Mouse (Mus musculus): ENCODE results near the gene Adam19. TPM values are rescaled to one million over a fixed set of nuclear protein-coding genes. Genes with fewer than 3 reads are reported as not detected.

Adam19 gene
- polyA plus RNA-seq, 1 experiment from 2014 or later, result 9.4 TPM

- Histone ChIP-seq H3K27ac (ENCODE audit: low read depth, low read length) (no peak overlapping the region), H3K4me3 (ENCODE audit: low read length) (no peak overlapping the region), H3K36me3 (ENCODE audit: control insufficient read depth, insufficient read depth, low read length) (peaks cover 6% of the 10 kb centered on the region), H3K9ac (ENCODE audit: low read depth, low read length) (no peak overlapping the region), H3K4me2 (ENCODE audit: low read length) (no peak overlapping the region), H3K27me3 (replicated peaks; ENCODE audit: control insufficient read depth, insufficient read depth, low read length) (no peaks in the 10 kb centered on the region), H3K9me3 (ENCODE audit: control insufficient read depth, low read length) (no peaks in the 10 kb centered on the region), H3K4me1 (ENCODE audit: control insufficient read depth, insufficient read depth, low read depth, low read length) (no peaks in the 10 kb centered on the region)
- no peak for ATAC-seq
- WGBS, result 92% methylated on average over 5 of the region's 5 CpGs
Observed at GRCm38 (mm10) chr11:46077304-46077703, 21.5 kb downstream of the Adam19 start.

GRCm38 (mm10) chr11:46077732-46078375 is 22.1 kb downstream of the Adam19 start:
- Histone ChIP-seq H3K4me1 (ENCODE audit: control insufficient read depth, insufficient read depth, low read depth, low read length) (no peaks in the 10 kb centered on the region), H3K4me3 (ENCODE audit: low read length) (no peak overlapping the region), H3K27ac (ENCODE audit: low read depth, low read length) (no peak overlapping the region), H3K9ac (ENCODE audit: low read depth, low read length) (no peak overlapping the region), H3K27me3 (replicated peaks; ENCODE audit: control insufficient read depth, insufficient read depth, low read length) (no peaks in the 10 kb centered on the region), H3K9me3 (ENCODE audit: control insufficient read depth, low read length) (no peaks in the 10 kb centered on the region), H3K4me2 (ENCODE audit: low read length) (no peak overlapping the region), H3K36me3 (ENCODE audit: control insufficient read depth, insufficient read depth, low read length) (peaks cover 6% of the 10 kb centered on the region)
- no peak for ATAC-seq
- 84% methylated on average over 7 of the region's 7 CpGs for WGBS

GRCm38 (mm10) chr11:46081075-46081474 is 25.3 kb downstream of the Adam19 start:
- H3K4me3 ChIP-seq (ENCODE audit: low read length), result no peak overlapping the region
- peaks cover 6% of the 10 kb centered on the region for H3K36me3 ChIP-seq (ENCODE audit: control insufficient read depth, insufficient read depth, low read length)
- H3K9ac ChIP-seq (ENCODE audit: low read depth, low read length), result no peak overlapping the region
- H3K9me3 ChIP-seq (ENCODE audit: control insufficient read depth, low read length), result no peaks in the 10 kb centered on the region
- H3K27ac ChIP-seq (ENCODE audit: low read depth, low read length), result no peak overlapping the region
- H3K4me2 ChIP-seq (ENCODE audit: low read length), result no peak overlapping the region
- 89% methylated on average over 2 of the region's 2 CpGs for WGBS
- no peaks in the 10 kb centered on the region for H3K4me1 ChIP-seq (ENCODE audit: control insufficient read depth, insufficient read depth, low read depth, low read length)
- no peak for ATAC-seq
- no peaks in the 10 kb centered on the region for H3K27me3 ChIP-seq (replicated peaks; ENCODE audit: control insufficient read depth, insufficient read depth, low read length)

- H3K9ac ChIP-seq (ENCODE audit: low read depth, low read length), result no peak overlapping the region
- H3K27me3 ChIP-seq (replicated peaks; ENCODE audit: control insufficient read depth, insufficient read depth, low read length), result no peaks in the 10 kb centered on the region
- no peaks in the 10 kb centered on the region for H3K9me3 ChIP-seq (ENCODE audit: control insufficient read depth, low read length)
- no peak overlapping the region for H3K4me3 ChIP-seq (ENCODE audit: low read length)
- 87% methylated on average over 3 of the region's 3 CpGs for WGBS
- H3K36me3 ChIP-seq (ENCODE audit: control insufficient read depth, insufficient read depth, low read length), result no peaks in the 10 kb centered on the region
- no peak for ATAC-seq
- no peak overlapping the region for H3K4me2 ChIP-seq (ENCODE audit: low read length)
- no peaks in the 10 kb centered on the region for H3K4me1 ChIP-seq (ENCODE audit: control insufficient read depth, insufficient read depth, low read depth, low read length)
- no peak overlapping the region for H3K27ac ChIP-seq (ENCODE audit: low read depth, low read length)
Observed at GRCm38 (mm10) chr11:46083405-46083804, 27.6 kb downstream of the Adam19 start.

- H3K27ac ChIP-seq (ENCODE audit: low read depth, low read length), result no peak overlapping the region
- H3K9ac ChIP-seq (ENCODE audit: low read depth, low read length), result no peak overlapping the region
- no peaks in the 10 kb centered on the region for H3K36me3 ChIP-seq (ENCODE audit: control insufficient read depth, insufficient read depth, low read length)
- H3K4me3 ChIP-seq (ENCODE audit: low read length), result no peak overlapping the region
- no peaks in the 10 kb centered on the region for H3K4me1 ChIP-seq (ENCODE audit: control insufficient read depth, insufficient read depth, low read depth, low read length)
- no peaks in the 10 kb centered on the region for H3K27me3 ChIP-seq (replicated peaks; ENCODE audit: control insufficient read depth, insufficient read depth, low read length)
- ATAC-seq, result no peak
- 89% methylated on average over 11 of the region's 11 CpGs for WGBS
- H3K9me3 ChIP-seq (ENCODE audit: control insufficient read depth, low read length), result no peaks in the 10 kb centered on the region
- H3K4me2 ChIP-seq (ENCODE audit: low read length), result no peak overlapping the region
Observed at GRCm38 (mm10) chr11:46083835-46084444, 28.1 kb downstream of the Adam19 start.

GRCm38 (mm10) chr11:46084568-46084967 is 28.8 kb downstream of the Adam19 start:
- Histone ChIP-seq H3K27me3 (replicated peaks; ENCODE audit: control insufficient read depth, insufficient read depth, low read length) (no peaks in the 10 kb centered on the region), H3K4me3 (ENCODE audit: low read length) (no peak overlapping the region)

GRCm38 (mm10) chr11:46085398-46086163 is 29.8 kb downstream of the Adam19 start:
- WGBS, result 95% methylated on average over 10 of the region's 10 CpGs
- ATAC-seq, result no peak
- Histone ChIP-seq H3K27ac (ENCODE audit: low read depth, low read length) (no peak overlapping the region), H3K36me3 (ENCODE audit: control insufficient read depth, insufficient read depth, low read length) (no peaks in the 10 kb centered on the region), H3K9me3 (ENCODE audit: control insufficient read depth, low read length) (no peaks in the 10 kb centered on the region), H3K27me3 (replicated peaks; ENCODE audit: control insufficient read depth, insufficient read depth, low read length) (no peaks in the 10 kb centered on the region), H3K4me2 (ENCODE audit: low read length) (no peak overlapping the region), H3K4me3 (ENCODE audit: low read length) (no peak overlapping the region), H3K4me1 (ENCODE audit: control insufficient read depth, insufficient read depth, low read depth, low read length) (no peaks in the 10 kb centered on the region), H3K9ac (ENCODE audit: low read depth, low read length) (no peak overlapping the region)

More at GRCm38 (mm10) chr11:46084568-46084967, 28.8 kb downstream of the Adam19 start:
- Histone ChIP-seq H3K36me3 (ENCODE audit: control insufficient read depth, insufficient read depth, low read length) (no peaks in the 10 kb centered on the region), H3K9ac (ENCODE audit: low read depth, low read length) (no peak overlapping the region), H3K4me2 (ENCODE audit: low read length) (no peak overlapping the region), H3K27ac (ENCODE audit: low read depth, low read length) (no peak overlapping the region), H3K4me1 (ENCODE audit: control insufficient read depth, insufficient read depth, low read depth, low read length) (no peaks in the 10 kb centered on the region), H3K9me3 (ENCODE audit: control insufficient read depth, low read length) (no peaks in the 10 kb centered on the region)
- ATAC-seq, result no peak
- WGBS, result 70% methylated on average over 3 of the region's 3 CpGs

- no peak overlapping the region for H3K4me3 ChIP-seq (ENCODE audit: low read length)
- no peak overlapping the region for H3K9ac ChIP-seq (ENCODE audit: low read depth, low read length)
- H3K36me3 ChIP-seq (ENCODE audit: control insufficient read depth, insufficient read depth, low read length), result no peaks in the 10 kb centered on the region
- H3K9me3 ChIP-seq (ENCODE audit: control insufficient read depth, low read length), result no peaks in the 10 kb centered on the region
- H3K27me3 ChIP-seq (replicated peaks; ENCODE audit: control insufficient read depth, insufficient read depth, low read length), result no peaks in the 10 kb centered on the region
- H3K27ac ChIP-seq (ENCODE audit: low read depth, low read length), result no peak overlapping the region
- WGBS, result 94% methylated on average over 3 of the region's 3 CpGs
- H3K4me1 ChIP-seq (ENCODE audit: control insufficient read depth, insufficient read depth, low read depth, low read length), result no peaks in the 10 kb centered on the region
- no peak for ATAC-seq
- no peak overlapping the region for H3K4me2 ChIP-seq (ENCODE audit: low read length)
Observed at GRCm38 (mm10) chr11:46086446-46086845, 30.7 kb downstream of the Adam19 start.

- H3K4me1 ChIP-seq (ENCODE audit: control insufficient read depth, insufficient read depth, low read depth, low read length), result no peaks in the 10 kb centered on the region
- no peaks in the 10 kb centered on the region for H3K9me3 ChIP-seq (ENCODE audit: control insufficient read depth, low read length)
- H3K9ac ChIP-seq (ENCODE audit: low read depth, low read length), result no peak overlapping the region
- H3K27ac ChIP-seq (ENCODE audit: low read depth, low read length), result no peak overlapping the region
- H3K4me2 ChIP-seq (ENCODE audit: low read length), result no peak overlapping the region
- 85% methylated on average over 4 of the region's 4 CpGs for WGBS
- ATAC-seq, result no peak
- no peak overlapping the region for H3K4me3 ChIP-seq (ENCODE audit: low read length)
- no peaks in the 10 kb centered on the region for H3K36me3 ChIP-seq (ENCODE audit: control insufficient read depth, insufficient read depth, low read length)
- no peaks in the 10 kb centered on the region for H3K27me3 ChIP-seq (replicated peaks; ENCODE audit: control insufficient read depth, insufficient read depth, low read length)
Observed at GRCm38 (mm10) chr11:46089081-46089713, 33.4 kb downstream of the Adam19 start.

Data from hindbrain, embryonic 16.5 days (tissue).